Mouse (Mus musculus) kidney, embryonic 14.5 days (tissue): ENCODE data around the gene Nrip2. TPM values are rescaled to one million over a fixed set of nuclear protein-coding genes. Genes with fewer than 3 reads are reported as not detected.

Source experiments
- ATAC-seq: fragments of 200-750 bp; cut with Nextera tagmentation; 2 replicates; pipeline ENCODE4 v1.8.0; 2017; ENCODE audit warnings: moderate number of reproducible peaks, mild to moderate bottlenecking, moderate TSS enrichment, moderate library complexity; ENCODE audit not compliant: low FRiP score, low TSS enrichment
- H3K27ac ChIP-seq: fragments of 300-500 bp; sonication (generic); 2 replicates; pipeline ENCODE4 v1.5.1; 2014; ENCODE audit warnings: low read depth, mild to moderate bottlenecking, low read length, moderate library complexity, mixed read lengths
- H3K27me3 ChIP-seq: fragments of 300-500 bp; sonication (generic); 2 replicates; pipeline ENCODE4 v1.6.1; 2014; ENCODE audit warnings: mild to moderate bottlenecking, low read length; ENCODE audit not compliant: control insufficient read depth, insufficient read depth
- H3K36me3 ChIP-seq: fragments of 300-500 bp; sonication (generic); 2 replicates; pipeline ENCODE4 v1.6.1; 2014; ENCODE audit warnings: low read length, mixed read lengths; ENCODE audit not compliant: control insufficient read depth, insufficient read depth
- H3K4me1 ChIP-seq: fragments of 300-500 bp; sonication (generic); 2 replicates; pipeline ENCODE4 v1.6.1; 2014; ENCODE audit warnings: low read length, mixed read lengths; ENCODE audit not compliant: control insufficient read depth, insufficient read depth
- H3K4me2 ChIP-seq: fragments of 300-500 bp; sonication (generic); replicated peaks from 2 replicates; pipeline ENCODE4 v1.6.1; 2014; ENCODE audit warnings: low read depth, mild to moderate bottlenecking, low read length
- H3K4me3 ChIP-seq: fragments of 300-500 bp; sonication (generic); 2 replicates; pipeline ENCODE4 v1.5.1; 2014; ENCODE audit warnings: mild to moderate bottlenecking, low read length
- H3K9ac ChIP-seq: fragments of 300-500 bp; sonication (generic); 2 replicates; pipeline ENCODE4 v1.6.1; 2014; ENCODE audit warnings: low read depth, mild to moderate bottlenecking, low read length, moderate library complexity
- H3K9me3 ChIP-seq: fragments of 300-500 bp; sonication (generic); 2 replicates; pipeline ENCODE4 v1.6.1; 2016; ENCODE audit warnings: low read length; ENCODE audit not compliant: control insufficient read depth
- WGBS: fragments of 180-500 bp; shearing (Covaris S2); extraction: QIAGEN DNeasy Blood & Tissue Kit; methylation state at CpG from one replicate; pipeline ENCODE4 v1.1.7; 2014; 5-methylcytosine and 5-hydroxymethylcytosine counted together
- polyA plus RNA-seq: library from polyadenylated mRNA; unstranded; fragments of >200 nt; fragmentation: Nextera tagmentation; extraction: Ambion mirVana; gene quantifications from 2 replicates; pipeline ENCODE4 v1.2.1, GENCODE M21; 2014

Nrip2 gene
- polyA plus RNA-seq, 1 experiment from 2014 or later = 17.9 TPM

- WGBS = 74% methylated on average over 3 of the region's 3 CpGs
- H3K4me3 ChIP-seq = no peak overlapping the region
- H3K4me1 ChIP-seq = no peaks in the 10 kb centered on the region
- H3K36me3 ChIP-seq = peaks cover 2% of the 10 kb centered on the region; the same call in 1 of the 2 replicates
- no peaks in the 10 kb centered on the region for H3K27me3 ChIP-seq
- H3K27ac ChIP-seq = no peak overlapping the region
- no peaks in the 10 kb centered on the region for H3K9me3 ChIP-seq
- no peak overlapping the region for H3K9ac ChIP-seq
- no peak overlapping the region for H3K4me2 ChIP-seq
- no peak for ATAC-seq
These were observed 17.8 kb upstream of the Nrip2 start for GRCm38 (mm10) chr6:128381254-128381653.

GRCm38 (mm10) chr6:128383752-128384151 lies 15.3 kb upstream of the Nrip2 start:
- Histone ChIP-seq H3K9ac (no peak overlapping the region), H3K9me3 (no peaks in the 10 kb centered on the region), H3K4me3 (no peak overlapping the region), H3K4me1 (no peaks in the 10 kb centered on the region), H3K4me2 (no peak overlapping the region), H3K27ac (no peak overlapping the region), H3K27me3 (no peaks in the 10 kb centered on the region), H3K36me3 (no peaks in the 10 kb centered on the region)
- 63% methylated on average over 7 of the region's 7 CpGs for WGBS
- no peak for ATAC-seq

GRCm38 (mm10) chr6:128385026-128385425 lies 14.1 kb upstream of the Nrip2 start:
- Histone ChIP-seq H3K4me3 (no peak overlapping the region), H3K27me3 (no peaks in the 10 kb centered on the region), H3K9me3 (no peaks in the 10 kb centered on the region), H3K9ac (no peak overlapping the region), H3K36me3 (no peaks in the 10 kb centered on the region), H3K4me2 (no peak overlapping the region), H3K27ac (no peak overlapping the region), H3K4me1 (no peaks in the 10 kb centered on the region)
- ATAC-seq = no peak
- WGBS = 43% methylated on average over 1 of the region's 1 CpGs

GRCm38 (mm10) chr6:128389185-128389584 lies 9.9 kb upstream of the Nrip2 start:
- Histone ChIP-seq H3K27ac (no peak overlapping the region), H3K4me3 (no peak overlapping the region), H3K4me1 (no peaks in the 10 kb centered on the region), H3K4me2 (no peak overlapping the region), H3K9me3 (no peaks in the 10 kb centered on the region), H3K27me3 (no peaks in the 10 kb centered on the region), H3K36me3 (no peaks in the 10 kb centered on the region), H3K9ac (no peak overlapping the region)
- WGBS = 84% methylated on average over 1 of the region's 1 CpGs
- no peak for ATAC-seq

GRCm38 (mm10) chr6:128390683-128391082 lies 8.4 kb upstream of the Nrip2 start:
- H3K4me1 ChIP-seq = no peaks in the 10 kb centered on the region
- H3K9ac ChIP-seq = no peak overlapping the region
- H3K27ac ChIP-seq = no peak overlapping the region
- ATAC-seq = no peak
- WGBS = 56% methylated on average over 1 of the region's 1 CpGs
- no peaks in the 10 kb centered on the region for H3K27me3 ChIP-seq
- H3K36me3 ChIP-seq = no peaks in the 10 kb centered on the region
- no peak overlapping the region for H3K4me2 ChIP-seq
- no peak overlapping the region for H3K4me3 ChIP-seq
- H3K9me3 ChIP-seq = no peaks in the 10 kb centered on the region

GRCm38 (mm10) chr6:128397574-128398261 lies 1.4 kb upstream of the Nrip2 start:
- Histone ChIP-seq H3K4me3 (no peak overlapping the region), H3K9me3 (no peaks in the 10 kb centered on the region), H3K27ac (no peak overlapping the region), H3K9ac (no peak overlapping the region), H3K4me1 (peaks cover 8% of the 10 kb centered on the region; the same call in 1 of the 2 replicates), H3K27me3 (no peaks in the 10 kb centered on the region), H3K36me3 (no peaks in the 10 kb centered on the region), H3K4me2 (no peak overlapping the region)
- 72% methylated on average over 7 of the region's 7 CpGs for WGBS
- peak; percentile 16; the same call in 1 of the 2 replicates for ATAC-seq

GRCm38 (mm10) chr6:128399421-128400185 lies 507 bp downstream of the Nrip2 start:
- 25% methylated on average over 21 of the region's 21 CpGs for WGBS
- H3K9me3 ChIP-seq = no peaks in the 10 kb centered on the region
- H3K4me2 ChIP-seq = peak overlapping the region; percentile 47

GRCm38 (mm10) chr6:128404708-128405107 lies 5.6 kb downstream of the Nrip2 start:
- 55% methylated on average over 5 of the region's 5 CpGs for WGBS
- Histone ChIP-seq H3K9me3 (no peaks in the 10 kb centered on the region), H3K36me3 (peaks cover 27% of the 10 kb centered on the region), H3K4me2 (no peak overlapping the region), H3K27ac (no peak overlapping the region), H3K4me1 (peaks cover 1% of the 10 kb centered on the region; the same call in 1 of the 2 replicates), H3K9ac (no peak overlapping the region), H3K27me3 (no peaks in the 10 kb centered on the region), H3K4me3 (no peak overlapping the region)
- no peak for ATAC-seq

More at GRCm38 (mm10) chr6:128399421-128400185, 507 bp downstream of the Nrip2 start:
- Histone ChIP-seq H3K36me3 (no peaks in the 10 kb centered on the region), H3K4me1 (peaks cover 8% of the 10 kb centered on the region; the same call in 1 of the 2 replicates), H3K27ac (peak overlapping the region; percentile 78; the same call in 1 of the 2 replicates), H3K4me3 (peak overlapping the region; percentile 28), H3K27me3 (no peaks in the 10 kb centered on the region), H3K9ac (peak overlapping the region; percentile 40; the same call in 1 of the 2 replicates)
- peak; percentile 88 for ATAC-seq

GRCm38 (mm10) chr6:128408544-128409125 lies 9.5 kb downstream of the Nrip2 start:
- no peak overlapping the region for H3K27ac ChIP-seq
- no peaks in the 10 kb centered on the region for H3K27me3 ChIP-seq
- no peaks in the 10 kb centered on the region for H3K4me1 ChIP-seq
- H3K9ac ChIP-seq = no peak overlapping the region
- H3K4me3 ChIP-seq = no peak overlapping the region
- H3K36me3 ChIP-seq = peaks cover 61% of the 10 kb centered on the region
- no peak for ATAC-seq
- H3K9me3 ChIP-seq = no peaks in the 10 kb centered on the region
- no peak overlapping the region for H3K4me2 ChIP-seq
- 87% methylated on average over 7 of the region's 7 CpGs for WGBS
